Mouse (Mus musculus) left cerebral cortex, postnatal 4 days (tissue): ENCODE results near the gene Tle2. TPM values are rescaled to one million over a fixed set of nuclear protein-coding genes. Genes with fewer than 3 reads are reported as not detected.

Experiments used
- DNase-seq: peaks from one replicate; pipeline ENCODE4 v3.0.0-alpha.2; 2022
- intact Hi-C: fragments of 180-260 bp; cut with DNase I; formaldehyde crosslinking; loops from one replicate; pipeline ENCODE4 v1.15.1; 2025
- total RNA-seq, 2 experiments: library from RNA; stranded (reverse); gene quantifications; 2 replicates each; pipeline ENCODE4 v1.2.3; 2021

Gene Tle2
- total RNA-seq, 2 experiments from 2014 or later: 34.0 to 44.5 TPM

DNA sequence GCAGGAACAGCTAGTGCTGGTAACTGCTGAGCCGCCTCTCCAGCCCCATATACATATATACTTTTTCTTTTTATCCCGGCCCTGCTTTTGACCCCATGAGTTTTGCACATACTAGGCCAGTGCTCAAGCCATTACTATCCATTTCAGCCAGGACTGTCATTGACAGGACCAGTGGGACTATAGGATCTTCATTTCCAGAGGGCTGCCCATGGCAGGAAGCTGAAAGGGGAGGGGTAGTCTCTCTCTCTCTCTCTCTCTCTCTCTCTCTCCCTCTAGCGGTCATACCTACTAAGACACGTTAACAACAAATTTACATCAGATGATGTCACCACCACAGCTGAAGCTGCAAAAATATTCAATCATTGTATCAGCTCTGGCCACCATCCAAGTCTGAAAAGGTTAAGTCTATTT lies 28.4 kb downstream of the Tle2 start:
- intact Hi-C loops: loop anchor here (5.0 kb wide), 1 partner anchor 100 kb away; the partner anchor contains the start of gene S1pr4
- DNase-seq: no peak

- DNase-seq: no peak
- intact Hi-C loops: loop anchor here (5.0 kb wide), 1 partner anchor 102 kb away; the partner anchor contains the start of gene S1pr4
These were observed 29.9 kb downstream of the Tle2 start for GRCm38 (mm10) chr10:81604019-81604967.

DNA sequence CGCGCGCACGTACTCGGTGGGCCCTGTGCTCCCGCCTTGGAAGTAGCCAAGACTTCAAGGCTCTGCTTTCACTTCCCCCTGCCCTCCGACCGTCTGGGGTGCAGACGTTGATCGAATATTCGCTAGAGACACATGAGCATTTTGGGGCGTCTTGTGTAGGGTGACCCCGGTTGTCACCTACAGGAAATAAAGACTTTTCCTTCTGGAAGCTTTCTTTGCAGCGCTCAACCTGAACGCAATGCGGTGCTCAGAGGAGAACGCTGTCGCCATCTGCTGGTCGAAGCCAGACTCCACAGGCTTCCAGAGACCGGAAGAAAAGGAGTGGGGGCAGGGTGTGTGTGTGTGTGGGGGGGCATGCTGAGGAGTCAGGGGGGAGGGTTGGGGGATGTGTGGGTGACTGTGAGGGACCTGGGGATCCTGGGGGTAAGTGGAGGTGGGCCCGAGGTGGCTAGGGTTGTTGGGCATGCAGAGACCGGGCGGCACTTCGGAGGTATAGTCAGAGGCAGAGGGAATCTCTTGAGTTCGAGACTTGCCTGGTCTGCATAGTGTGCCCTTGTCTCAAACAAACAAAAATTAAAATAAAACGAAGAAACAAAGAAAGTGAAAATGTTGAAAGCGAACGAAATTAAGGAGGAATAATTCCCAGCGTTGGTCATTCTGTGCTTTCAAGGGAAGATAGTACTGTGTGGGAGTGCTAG lies 30.8 kb downstream of the Tle2 start:
- intact Hi-C loops: loop anchor here (5.0 kb wide), 1 partner anchor 103 kb away; the partner anchor contains the start of gene S1pr4
- DNase-seq: peak; percentile 90

GRCm38 (mm10) chr10:81605666-81605973 lies 31.3 kb downstream of the Tle2 start:
- DNase-seq: no peak
- intact Hi-C loops: no loop called here

DNA sequence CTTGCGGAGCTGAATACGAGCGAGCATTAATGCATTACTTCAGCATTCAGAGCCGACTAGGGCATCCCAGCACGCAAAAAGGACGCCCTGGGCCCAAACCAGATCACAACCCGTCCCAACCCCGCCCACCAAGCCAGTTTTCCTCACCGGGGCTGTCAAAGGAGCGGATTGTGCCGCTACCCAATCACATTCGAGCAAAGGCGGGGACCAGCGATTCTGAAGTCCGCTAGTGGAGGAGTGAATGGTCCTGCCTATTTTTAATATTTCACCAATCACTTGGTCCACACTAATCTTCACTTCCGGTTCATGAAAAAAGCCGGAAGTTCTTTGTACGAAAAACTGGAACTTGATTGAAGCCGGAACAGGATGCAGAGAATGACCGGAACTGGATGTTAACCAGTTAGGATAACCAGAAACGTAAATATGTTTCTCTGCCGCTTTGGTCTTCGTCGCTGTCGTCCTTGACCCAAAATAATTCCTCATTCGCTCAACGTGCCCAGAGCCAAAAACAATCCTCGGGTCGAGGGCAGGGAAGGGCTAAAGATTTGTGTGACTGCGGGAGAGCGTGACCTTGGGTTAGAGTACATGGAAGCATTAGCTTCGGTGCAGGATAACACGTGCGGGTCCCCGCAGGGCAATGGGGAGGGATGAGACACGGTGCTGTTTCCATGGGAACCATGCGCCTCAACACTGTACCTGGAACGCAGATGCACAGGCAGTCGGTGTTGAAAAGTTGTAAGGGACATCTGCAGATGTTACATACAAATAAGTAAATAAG lies 31.8 kb downstream of the Tle2 start, which contains the start of gene BC025920:
Gene BC025920, plus strand, starts transcription at position 297 of the 778 bp plus-strand sequence.
- peak; percentile 95 for DNase-seq
- intact Hi-C loops: no loop called here

DNA sequence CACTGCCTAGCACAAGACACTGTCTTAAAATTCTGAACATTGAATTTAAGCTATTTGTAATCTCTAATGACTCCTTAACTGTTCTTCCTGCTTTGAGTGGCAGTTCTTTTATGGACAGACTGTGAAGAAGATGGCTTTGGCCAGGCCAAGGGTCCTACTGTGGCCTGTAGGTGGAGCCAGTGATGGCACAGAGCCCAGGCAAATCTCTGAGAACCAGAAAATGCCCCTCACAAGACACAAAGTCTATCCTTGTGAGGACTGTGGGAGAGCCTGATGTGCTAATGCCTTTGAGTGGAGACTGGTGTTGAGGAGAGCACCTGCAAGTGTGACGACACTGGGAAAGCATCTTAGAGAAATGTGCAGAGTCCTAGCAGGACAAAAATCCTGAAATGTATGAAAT lies 33.9 kb downstream of the Tle2 start:
- no peak for DNase-seq
- intact Hi-C loops: no loop called here

DNA sequence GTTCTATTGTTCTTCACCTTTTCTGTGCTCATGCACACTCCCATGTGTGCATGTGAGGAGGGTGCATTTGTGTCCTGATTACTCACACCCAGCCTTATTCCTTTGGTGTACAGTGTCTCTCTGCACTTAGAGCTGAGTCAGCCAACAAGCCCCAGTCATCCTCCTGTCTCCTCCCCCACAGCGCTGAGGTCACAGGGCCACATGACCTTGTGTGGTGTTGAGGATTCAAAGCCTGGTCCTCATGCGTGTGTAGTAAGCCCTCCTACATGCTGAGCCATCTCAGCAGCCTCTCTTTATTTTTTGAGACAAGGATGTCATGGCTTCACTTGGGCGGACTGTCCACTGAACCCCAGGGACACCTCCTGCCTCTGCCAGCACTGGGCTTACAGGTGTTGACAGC lies 38.4 kb downstream of the Tle2 start:
- DNase-seq: no peak
- intact Hi-C loops: no loop called here

DNA sequence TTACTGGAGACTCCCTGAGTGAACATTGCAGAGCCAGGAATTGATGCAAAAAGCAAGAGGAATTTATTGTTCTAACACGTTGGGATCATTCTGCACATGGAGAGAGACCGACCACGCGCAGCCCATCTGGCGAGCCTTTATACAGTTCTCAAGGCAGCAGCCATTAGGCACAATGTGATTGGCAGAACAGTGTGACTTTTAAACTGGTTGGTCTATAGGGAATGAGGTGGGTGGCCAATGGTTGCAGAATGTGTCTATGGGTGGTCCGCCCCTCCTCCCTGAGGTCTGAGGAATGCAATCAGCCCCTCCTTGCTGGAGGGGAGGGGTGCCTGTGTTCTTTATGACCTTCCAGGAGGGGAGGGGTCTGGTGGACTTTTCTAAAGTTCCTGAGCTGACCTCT lies 41.1 kb downstream of the Tle2 start:
- DNase-seq: no peak
- intact Hi-C loops: no loop called here

GRCm38 (mm10) chr10:81619976-81620375 lies 45.6 kb downstream of the Tle2 start:
- DNase-seq: no peak
- intact Hi-C loops: no loop called here

- DNase-seq: no peak
- intact Hi-C loops: no loop called here
These were observed 46.4 kb downstream of the Tle2 start for GRCm38 (mm10) chr10:81620786-81621185.

DNA sequence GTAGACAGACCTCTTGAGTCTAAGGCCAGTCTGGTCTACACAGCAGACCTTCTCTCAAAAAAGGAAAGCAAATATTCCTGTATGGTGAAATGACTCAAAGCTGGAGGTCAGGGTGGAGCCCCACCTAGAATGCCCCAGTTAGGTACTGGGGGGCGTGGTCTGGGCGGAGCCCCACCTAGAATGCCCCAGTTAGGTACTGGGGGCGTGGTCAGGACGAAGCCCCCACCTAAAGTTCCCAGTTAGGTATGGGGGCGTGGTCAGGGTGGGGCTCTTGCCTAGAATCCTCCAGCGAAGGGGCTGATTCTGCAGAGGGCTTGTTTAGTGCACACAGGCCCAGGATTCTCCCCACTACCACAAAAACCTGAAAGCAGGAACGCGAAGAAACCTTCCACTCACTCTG lies 49.1 kb downstream of the Tle2 start:
- intact Hi-C loops: no loop called here

GRCm38 (mm10) chr10:81626101-81626993 lies 52.0 kb downstream of the Tle2 start:
- intact Hi-C loops: no loop called here
- DNase-seq: no peak

More for the DNA sequence above, 49.1 kb downstream of the Tle2 start:
- DNase-seq: no peak

- intact Hi-C loops: no loop called here
- DNase-seq: peak; percentile 93
These were observed 52.9 kb downstream of the Tle2 start, which contains the start of gene Sirt6 for GRCm38 (mm10) chr10:81626994-81627835. Gene Sirt6 (minus strand): TSS chr10:81627797.

DNA sequence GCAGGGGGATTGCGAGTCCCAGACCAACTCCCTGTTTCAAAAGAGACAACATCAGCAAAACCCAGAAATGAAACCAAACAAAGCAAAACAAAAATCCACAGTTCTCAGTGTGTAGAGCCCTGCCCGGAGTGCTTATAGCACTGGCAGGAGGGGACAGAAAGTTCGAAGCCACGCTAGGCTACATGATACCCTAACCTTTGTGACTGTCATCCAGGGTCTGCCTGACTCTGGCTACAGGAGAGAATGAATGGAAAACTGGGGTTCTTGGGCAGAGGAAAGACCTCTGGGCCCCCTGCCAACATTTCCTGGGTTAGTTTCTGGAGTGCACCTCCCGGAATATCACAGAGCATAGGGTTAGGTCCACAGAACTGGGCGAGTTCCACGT lies 53.5 kb downstream of the Tle2 start:
- DNase-seq: no peak
- intact Hi-C loops: no loop called here

DNA sequence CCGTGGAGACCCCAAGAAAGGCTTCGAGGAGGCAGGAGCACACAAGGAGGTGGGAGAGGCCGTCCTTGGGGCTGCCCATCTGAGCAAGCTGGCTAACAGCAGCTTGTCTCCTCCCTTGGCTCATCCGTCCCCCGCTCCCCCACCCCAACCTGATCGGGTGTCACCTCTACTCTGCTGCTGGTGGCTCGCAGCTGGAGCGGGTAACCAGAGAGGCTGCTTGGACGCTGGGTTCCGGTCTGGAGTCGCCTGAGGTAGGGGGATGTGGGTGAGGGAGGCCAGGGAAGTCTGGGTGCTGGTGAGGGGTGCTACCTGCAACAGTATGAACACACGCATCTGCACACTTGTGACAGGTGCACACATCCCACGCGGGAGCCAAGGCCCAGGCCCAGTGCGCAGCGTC lies 54.0 kb downstream of the Tle2 start, which contains the start of gene Ankrd24:
Gene Ankrd24, plus strand, starts transcription at position 151 of the 400 bp plus-strand sequence.
- no peak for DNase-seq
- intact Hi-C loops: no loop called here

DNA sequence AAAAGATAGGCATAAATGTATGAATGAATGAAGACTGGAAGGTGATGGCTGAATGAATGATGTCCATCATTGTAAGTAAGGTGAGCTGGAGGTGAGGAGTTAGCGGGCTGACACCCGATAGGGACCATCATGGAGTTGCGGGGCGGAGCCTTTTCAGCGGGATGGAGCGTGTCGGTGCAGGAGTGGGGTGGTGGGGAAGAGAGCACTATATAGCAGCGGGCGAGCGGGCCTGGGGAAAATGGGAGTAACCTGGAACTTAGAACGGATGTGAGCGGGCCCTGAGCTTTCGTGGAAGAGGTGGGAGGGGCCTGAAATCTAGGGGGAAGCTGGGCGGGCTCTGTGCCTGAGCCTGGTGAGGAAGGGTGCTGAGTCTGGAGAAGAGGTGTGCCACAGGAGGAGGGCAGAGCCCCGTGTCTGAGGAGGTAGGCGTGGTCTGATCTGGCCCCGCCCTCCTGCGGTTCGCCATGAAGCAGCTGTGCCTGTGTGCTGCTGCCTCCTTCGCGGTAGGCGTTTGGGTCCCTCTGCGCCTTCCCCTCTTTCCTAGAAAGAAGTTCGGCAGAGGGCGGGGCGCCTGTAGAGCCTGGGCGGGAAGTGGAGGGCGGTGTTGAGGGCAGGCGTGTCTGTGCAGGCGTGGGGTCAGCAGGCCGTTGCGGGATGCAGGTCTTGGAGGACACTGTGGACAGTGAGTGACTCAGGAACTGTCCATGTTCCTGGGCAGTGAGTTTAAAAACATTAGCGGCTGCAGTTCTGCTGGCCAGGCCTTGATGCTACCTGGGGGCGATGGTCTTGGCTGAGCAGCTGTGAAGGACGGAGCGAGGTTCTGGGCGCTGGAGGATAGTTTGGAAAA lies 59.1 kb downstream of the Tle2 start:
- DNase-seq: peak; percentile 80
- intact Hi-C loops: no loop called here

DNA sequence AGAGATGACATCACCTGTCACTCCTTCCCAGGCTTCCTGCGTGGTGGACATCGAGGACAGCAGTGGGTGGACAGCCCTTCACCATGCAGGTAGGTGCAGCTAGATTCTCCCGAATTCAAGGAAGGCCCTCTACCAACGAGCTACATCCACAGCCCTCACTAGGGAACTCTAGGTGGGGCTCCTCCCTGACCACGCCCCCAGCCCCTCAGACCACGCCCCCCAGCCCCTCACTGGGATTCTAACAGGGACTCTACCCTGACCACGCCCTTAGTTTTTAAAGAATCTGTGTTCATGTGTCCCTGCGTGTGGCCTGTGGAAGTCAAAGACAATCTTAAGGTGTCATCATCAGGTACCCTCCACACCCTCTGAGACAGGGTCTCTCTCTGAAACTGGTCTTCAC lies 62.0 kb downstream of the Tle2 start:
- intact Hi-C loops: loop anchor here (5.0 kb wide), 1 partner anchor 536 kb away; no protein-coding TSS in a partner anchor
- no peak for DNase-seq

DNA sequence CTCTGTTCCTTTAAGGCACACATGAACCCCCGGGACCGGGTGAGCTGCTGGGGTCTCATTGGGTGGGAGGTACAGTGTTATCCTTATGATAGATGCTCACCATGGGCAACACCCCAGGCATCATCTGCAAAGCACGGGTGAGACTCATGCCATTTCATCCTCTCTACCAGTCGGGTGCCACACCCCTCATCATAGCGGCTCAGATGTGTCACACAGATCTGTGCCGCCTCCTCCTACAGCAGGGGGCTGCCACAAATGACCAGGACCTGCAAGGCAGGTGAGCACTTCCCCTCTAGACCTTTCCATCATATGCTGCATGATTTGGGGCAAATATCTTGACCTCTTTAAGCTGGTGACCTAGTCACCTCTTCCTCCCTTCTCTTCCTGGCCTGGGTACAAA lies 63.7 kb downstream of the Tle2 start:
- DNase-seq: no peak
- intact Hi-C loops: loop anchor here (5.0 kb wide), 1 partner anchor 534 kb away; no protein-coding TSS in a partner anchor
